Mouse (Mus musculus): ENCODE results near the gene Bpifa2. TPM values are rescaled to one million over a fixed set of nuclear protein-coding genes. Genes with fewer than 3 reads are reported as not detected.

The Bpifa2 gene
- total RNA-seq, 1 experiment = not detected

DNA sequence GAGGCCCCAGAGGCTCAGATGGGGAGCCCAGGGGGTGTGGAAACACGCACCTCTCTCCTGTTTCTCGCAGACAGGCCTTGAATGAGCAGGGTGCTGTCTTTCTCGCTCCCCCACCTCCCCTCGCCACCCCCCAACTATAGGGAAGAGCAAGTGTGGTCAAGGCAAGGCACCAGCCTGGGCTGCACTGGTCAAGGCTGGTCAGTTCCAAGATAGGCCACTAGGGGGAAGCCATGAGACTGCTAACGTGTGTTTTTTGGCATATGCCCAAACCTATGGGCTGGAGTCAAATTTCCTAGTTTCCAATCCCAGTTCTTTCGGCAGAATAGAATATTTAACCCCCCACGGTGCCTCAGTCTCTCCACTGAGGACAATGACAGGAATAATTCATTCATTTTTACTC lies 12.3 kb upstream of the Bpifa2 start:
- H3K9ac ChIP-seq (ENCODE audit: insufficient read depth, low read depth, low read length, poor library complexity, severe bottlenecking) = no peak overlapping the region
- H3K4me1 ChIP-seq (ENCODE audit: control insufficient read depth in 2 of 2, insufficient read depth in 2 of 2, low read length in 2 of 2, poor library complexity in 1 of 2) = no peaks in the 10 kb centered on the region
- peak; percentile 42 for DNase-seq (ENCODE audit: low read depth, low spot score)
- in situ Hi-C loops (cut with MboI; ENCODE audit: low sequenced_read_pairs in 2 of 2, unreplicated experiment in 2 of 2) = no loop called here
- no peaks in the 10 kb centered on the region for H3K36me3 ChIP-seq (ENCODE audit: control insufficient read depth, insufficient read depth, low read length, poor library complexity, severe bottlenecking)
- no peak for TF ChIP-seq CHD2 (IDR thresholded peaks at IDR 0.05; ENCODE audit: low read depth, low read length)
- TF ChIP-seq HCFC1 (IDR thresholded peaks at IDR 0.05; ENCODE audit: borderline replicate concordance, insufficient read depth, low read length) = no peak
- no peak; the same call in 1 of the 2 replicates for TF ChIP-seq ZC3H11A (IDR thresholded peaks at IDR 0.05; ENCODE audit: borderline replicate concordance, low read depth, low read length)
- no peak for TF ChIP-seq MAFK (IDR thresholded peaks at IDR 0.05; ENCODE audit: insufficient read depth, low read depth, low read length)
- no peak for TF ChIP-seq ZNF384 (IDR thresholded peaks at IDR 0.05; ENCODE audit: low read depth, low read length)
- H3K4me3 ChIP-seq (ENCODE audit: insufficient read depth in 1 of 2, low read depth in 1 of 2, low read length in 2 of 2, poor library complexity in 1 of 2, severe bottlenecking in 1 of 2) = no peak overlapping the region
- H3K27ac ChIP-seq (ENCODE audit: insufficient read depth, low read depth, low read length, poor library complexity, severe bottlenecking) = no peak overlapping the region
- H3K9me3 ChIP-seq (ENCODE audit: control insufficient read depth, insufficient read depth, low read depth, low read length) = no peaks in the 10 kb centered on the region

DNA sequence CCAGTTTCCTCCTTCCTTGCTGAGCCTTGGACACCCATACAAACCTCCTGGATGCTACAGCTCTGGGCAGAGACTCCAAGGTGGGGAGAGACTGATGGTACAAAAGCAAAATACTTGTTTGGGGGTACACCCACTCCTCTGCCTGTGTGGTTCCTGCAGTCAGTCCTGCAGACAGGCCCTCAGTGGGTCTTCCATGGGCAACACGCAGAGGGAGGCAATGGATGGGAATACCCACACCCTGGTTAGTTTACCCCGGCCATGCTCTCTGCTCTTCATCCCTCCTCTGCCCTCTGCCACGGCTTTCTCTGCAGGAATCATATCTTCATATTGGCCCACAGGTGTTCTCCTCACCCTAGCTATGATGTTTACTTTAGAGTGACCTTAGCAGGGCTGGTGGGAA lies 7.6 kb upstream of the Bpifa2 start:
- in situ Hi-C loops (cut with MboI; ENCODE audit: low sequenced_read_pairs in 2 of 2, unreplicated experiment in 2 of 2) = no loop called here
- Histone ChIP-seq H3K36me3 (ENCODE audit: control insufficient read depth, insufficient read depth, low read length, poor library complexity, severe bottlenecking) (no peaks in the 10 kb centered on the region), H3K27ac (ENCODE audit: insufficient read depth, low read depth, low read length, poor library complexity, severe bottlenecking) (no peak overlapping the region), H3K9me3 (ENCODE audit: control insufficient read depth, insufficient read depth, low read depth, low read length) (no peaks in the 10 kb centered on the region), H3K4me1 (ENCODE audit: control insufficient read depth in 2 of 2, insufficient read depth in 2 of 2, low read length in 2 of 2, poor library complexity in 1 of 2) (no peaks in the 10 kb centered on the region), H3K4me3 (ENCODE audit: insufficient read depth in 1 of 2, low read depth in 1 of 2, low read length in 2 of 2, poor library complexity in 1 of 2, severe bottlenecking in 1 of 2) (no peak overlapping the region), H3K9ac (ENCODE audit: insufficient read depth, low read depth, low read length, poor library complexity, severe bottlenecking) (no peak overlapping the region)
- TF ChIP-seq ZNF384 (IDR thresholded peaks at IDR 0.05; ENCODE audit: low read depth, low read length) = no peak
- DNase-seq (ENCODE audit: low read depth, low spot score) = no peak

DNA sequence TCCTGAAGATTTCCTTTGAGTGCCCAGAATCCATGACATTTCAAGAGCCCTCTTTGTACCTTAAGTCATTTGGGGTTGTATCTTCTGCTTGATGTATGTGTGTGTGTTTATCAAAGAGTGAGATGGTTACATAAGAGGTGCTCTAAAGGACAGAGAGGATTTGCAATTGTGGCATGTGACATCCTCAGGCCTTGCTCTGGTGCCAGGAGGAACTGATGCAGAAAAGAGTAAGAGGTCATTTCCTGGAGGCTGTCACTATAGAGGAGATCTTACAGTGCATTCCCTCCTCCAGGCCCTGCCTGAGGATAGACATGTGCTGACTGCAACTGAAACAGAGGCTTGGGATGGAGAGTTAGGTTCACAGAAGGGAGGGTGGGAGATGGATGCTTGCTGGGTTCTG lies 7.0 kb upstream of the Bpifa2 start:
- DNase-seq (ENCODE audit: low read depth, low spot score) = no peak
- no peaks in the 10 kb centered on the region for H3K4me1 ChIP-seq (ENCODE audit: control insufficient read depth in 2 of 2, insufficient read depth in 2 of 2, low read length in 2 of 2, poor library complexity in 1 of 2)
- H3K9me3 ChIP-seq (ENCODE audit: control insufficient read depth, insufficient read depth, low read depth, low read length) = no peaks in the 10 kb centered on the region
- no peak overlapping the region for H3K27ac ChIP-seq (ENCODE audit: insufficient read depth, low read depth, low read length, poor library complexity, severe bottlenecking)
- H3K4me3 ChIP-seq (ENCODE audit: insufficient read depth in 1 of 2, low read depth in 1 of 2, low read length in 2 of 2, poor library complexity in 1 of 2, severe bottlenecking in 1 of 2) = no peak overlapping the region
- TF ChIP-seq CHD2 (IDR thresholded peaks at IDR 0.05; ENCODE audit: low read depth, low read length) = no peak
- TF ChIP-seq ZNF384 (IDR thresholded peaks at IDR 0.05; ENCODE audit: low read depth, low read length) = no peak
- TF ChIP-seq ZC3H11A (IDR thresholded peaks at IDR 0.05; ENCODE audit: borderline replicate concordance, low read depth, low read length) = no peak
- no peak for TF ChIP-seq HCFC1 (IDR thresholded peaks at IDR 0.05; ENCODE audit: borderline replicate concordance, insufficient read depth, low read length)
- no peak for TF ChIP-seq MAFK (IDR thresholded peaks at IDR 0.05; ENCODE audit: insufficient read depth, low read depth, low read length)
- H3K9ac ChIP-seq (ENCODE audit: insufficient read depth, low read depth, low read length, poor library complexity, severe bottlenecking) = no peak overlapping the region
- H3K36me3 ChIP-seq (ENCODE audit: control insufficient read depth, insufficient read depth, low read length, poor library complexity, severe bottlenecking) = no peaks in the 10 kb centered on the region
- in situ Hi-C loops (cut with MboI; ENCODE audit: low sequenced_read_pairs in 2 of 2, unreplicated experiment in 2 of 2) = no loop called here

DNA sequence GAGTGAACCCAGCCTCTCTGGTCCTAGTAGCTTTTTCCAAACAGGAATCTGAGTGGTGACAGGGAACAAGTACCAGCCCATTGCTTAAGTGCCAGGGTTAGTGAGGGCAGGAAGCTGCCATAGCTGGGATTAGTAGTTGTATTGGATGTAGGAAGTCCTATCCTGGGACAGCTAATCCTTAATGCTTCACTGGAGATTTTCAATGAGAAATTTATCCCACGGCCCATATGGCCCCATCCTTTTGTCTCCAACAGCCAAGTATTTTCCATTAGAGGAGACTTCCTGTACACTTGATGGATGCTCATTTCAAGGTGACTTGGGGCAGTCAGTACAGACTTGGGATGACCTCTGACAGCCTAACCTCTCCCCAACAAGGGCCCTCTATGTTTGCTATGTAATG lies 3.6 kb upstream of the Bpifa2 start:
- Histone ChIP-seq H3K9ac (ENCODE audit: insufficient read depth, low read depth, low read length, poor library complexity, severe bottlenecking) (no peak overlapping the region), H3K9me3 (ENCODE audit: control insufficient read depth, insufficient read depth, low read depth, low read length) (no peaks in the 10 kb centered on the region), H3K27ac (ENCODE audit: insufficient read depth, low read depth, low read length, poor library complexity, severe bottlenecking) (no peak overlapping the region), H3K4me1 (ENCODE audit: control insufficient read depth in 2 of 2, insufficient read depth in 2 of 2, low read length in 2 of 2, poor library complexity in 1 of 2) (no peaks in the 10 kb centered on the region), H3K4me3 (ENCODE audit: insufficient read depth in 1 of 2, low read depth in 1 of 2, low read length in 2 of 2, poor library complexity in 1 of 2, severe bottlenecking in 1 of 2) (no peak overlapping the region), H3K36me3 (ENCODE audit: control insufficient read depth, insufficient read depth, low read length, poor library complexity, severe bottlenecking) (no peaks in the 10 kb centered on the region)
- in situ Hi-C loops (cut with MboI; ENCODE audit: low sequenced_read_pairs in 2 of 2, unreplicated experiment in 2 of 2) = no loop called here
- DNase-seq (ENCODE audit: low read depth, low spot score) = no peak
- TF ChIP-seq HCFC1 (IDR thresholded peaks at IDR 0.05; ENCODE audit: borderline replicate concordance, insufficient read depth, low read length) (no peak), CHD2 (IDR thresholded peaks at IDR 0.05; ENCODE audit: low read depth, low read length) (no peak), ZNF384 (IDR thresholded peaks at IDR 0.05; ENCODE audit: low read depth, low read length) (no peak), MAFK (IDR thresholded peaks at IDR 0.05; ENCODE audit: insufficient read depth, low read depth, low read length) (no peak), ZC3H11A (IDR thresholded peaks at IDR 0.05; ENCODE audit: borderline replicate concordance, low read depth, low read length) (no peak)

DNA sequence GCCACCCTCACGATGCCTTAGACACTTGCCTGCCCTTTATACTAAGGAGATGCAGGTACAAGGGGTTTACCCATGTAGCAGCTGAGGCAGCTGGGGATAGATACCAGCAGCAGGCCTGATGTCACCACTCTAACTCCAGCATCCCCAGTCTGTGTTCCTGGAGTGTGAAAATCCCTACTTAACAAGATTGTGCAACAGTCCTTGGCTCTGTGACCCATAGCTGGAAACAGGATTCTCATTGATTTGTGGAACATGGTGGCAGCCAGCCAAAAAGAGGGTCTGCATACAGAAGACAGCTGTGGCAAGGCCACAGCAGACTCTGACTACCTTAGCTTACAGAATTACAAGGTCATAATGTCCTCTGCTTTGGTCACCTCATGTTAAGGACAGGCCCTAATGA lies 3.0 kb upstream of the Bpifa2 start:
- Histone ChIP-seq H3K9ac (ENCODE audit: insufficient read depth, low read depth, low read length, poor library complexity, severe bottlenecking) (no peak overlapping the region), H3K4me3 (ENCODE audit: insufficient read depth in 1 of 2, low read depth in 1 of 2, low read length in 2 of 2, poor library complexity in 1 of 2, severe bottlenecking in 1 of 2) (no peak overlapping the region), H3K9me3 (ENCODE audit: control insufficient read depth, insufficient read depth, low read depth, low read length) (no peaks in the 10 kb centered on the region), H3K4me1 (ENCODE audit: control insufficient read depth in 2 of 2, insufficient read depth in 2 of 2, low read length in 2 of 2, poor library complexity in 1 of 2) (no peaks in the 10 kb centered on the region), H3K36me3 (ENCODE audit: control insufficient read depth, insufficient read depth, low read length, poor library complexity, severe bottlenecking) (no peaks in the 10 kb centered on the region), H3K27ac (ENCODE audit: insufficient read depth, low read depth, low read length, poor library complexity, severe bottlenecking) (no peak overlapping the region)
- TF ChIP-seq MAFK (IDR thresholded peaks at IDR 0.05; ENCODE audit: insufficient read depth, low read depth, low read length) (no peak), CHD2 (IDR thresholded peaks at IDR 0.05; ENCODE audit: low read depth, low read length) (no peak), ZNF384 (IDR thresholded peaks at IDR 0.05; ENCODE audit: low read depth, low read length) (no peak), ZC3H11A (IDR thresholded peaks at IDR 0.05; ENCODE audit: borderline replicate concordance, low read depth, low read length) (no peak), HCFC1 (IDR thresholded peaks at IDR 0.05; ENCODE audit: borderline replicate concordance, insufficient read depth, low read length) (no peak)
- no peak for DNase-seq (ENCODE audit: low read depth, low spot score)
- in situ Hi-C loops (cut with MboI; ENCODE audit: low sequenced_read_pairs in 2 of 2, unreplicated experiment in 2 of 2) = no loop called here

Data from ES-E14 (cell line).